Mouse (Mus musculus): Measurements from ENCODE around the gene Whrn.

The Whrn gene

DNA sequence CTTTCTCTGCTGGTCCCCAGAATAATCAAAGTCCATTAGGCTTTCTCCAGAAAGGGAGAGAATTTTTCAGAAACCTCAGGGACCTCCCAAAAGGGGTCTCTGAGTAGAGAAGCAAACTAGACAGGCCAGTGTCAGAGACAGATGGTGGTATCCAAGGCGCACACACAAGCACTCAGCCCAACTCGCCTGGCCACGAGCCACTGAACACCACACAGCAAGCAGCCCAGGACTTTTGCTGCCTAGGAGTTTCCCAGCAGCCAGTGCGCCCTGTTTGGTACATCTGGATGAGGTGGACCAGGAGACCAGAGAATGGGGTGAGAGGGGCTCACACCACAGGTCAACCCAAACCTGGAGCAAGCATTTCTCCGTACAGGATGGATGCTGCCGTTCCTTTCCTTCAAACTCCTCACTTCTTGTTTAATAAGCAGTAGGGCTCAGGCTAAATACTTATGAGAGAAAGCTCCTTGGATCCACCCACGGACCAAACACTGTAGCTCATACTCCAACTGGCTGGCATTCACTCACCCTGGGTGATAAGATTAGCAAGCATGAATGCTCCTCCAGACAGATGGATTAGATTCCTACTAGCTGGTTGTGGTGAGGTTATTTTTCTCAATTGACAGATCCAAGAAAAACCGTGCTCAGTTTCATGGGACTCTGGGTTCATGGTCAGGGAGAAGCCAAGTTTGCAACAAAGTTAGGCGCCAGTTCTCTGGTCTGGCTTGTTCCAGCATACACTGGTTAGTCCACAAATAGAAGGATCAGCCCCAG, 2.3 kb downstream of the Whrn start:
- DNase-seq: no peak

DNA sequence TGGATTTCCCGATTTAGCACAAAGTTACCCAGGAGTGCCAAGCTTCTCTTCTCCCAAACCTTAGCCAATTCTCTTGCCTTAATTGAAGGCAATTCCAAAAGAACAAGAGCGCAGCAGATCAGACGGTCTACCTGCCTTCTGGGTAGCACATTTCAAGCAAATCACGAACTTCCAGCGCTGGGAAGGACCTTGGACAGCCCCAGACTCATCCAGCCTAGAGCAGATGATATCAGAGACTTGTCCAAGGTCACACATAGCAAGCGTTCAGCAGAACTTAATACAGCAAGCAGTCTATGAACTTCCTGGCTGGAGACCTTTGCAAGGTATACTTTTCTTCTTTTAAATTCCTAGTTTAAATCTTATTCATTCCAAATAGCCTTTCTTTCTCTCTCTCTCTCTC, 4.3 kb downstream of the Whrn start:
- no peak for DNase-seq

DNA sequence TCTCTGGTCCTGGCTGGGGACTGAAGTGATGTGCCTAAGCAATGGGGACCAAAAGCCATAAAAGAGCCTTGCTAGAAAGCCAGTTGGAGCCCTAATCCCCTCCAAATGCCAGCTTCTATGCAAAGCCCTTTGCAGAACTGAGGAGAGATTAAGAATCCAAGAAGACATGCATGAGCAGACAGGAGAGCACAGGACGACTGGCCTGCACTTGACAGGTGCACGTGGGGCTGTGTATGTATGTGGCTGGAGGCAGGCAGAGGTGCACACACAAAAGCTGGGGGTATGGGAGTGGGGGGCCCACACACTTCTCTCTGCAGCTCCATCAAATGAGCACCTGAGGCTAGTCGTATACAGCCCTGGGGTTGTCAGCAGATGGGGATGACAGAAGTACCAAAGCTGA, 5.6 kb downstream of the Whrn start:
- no peak for DNase-seq

DNA sequence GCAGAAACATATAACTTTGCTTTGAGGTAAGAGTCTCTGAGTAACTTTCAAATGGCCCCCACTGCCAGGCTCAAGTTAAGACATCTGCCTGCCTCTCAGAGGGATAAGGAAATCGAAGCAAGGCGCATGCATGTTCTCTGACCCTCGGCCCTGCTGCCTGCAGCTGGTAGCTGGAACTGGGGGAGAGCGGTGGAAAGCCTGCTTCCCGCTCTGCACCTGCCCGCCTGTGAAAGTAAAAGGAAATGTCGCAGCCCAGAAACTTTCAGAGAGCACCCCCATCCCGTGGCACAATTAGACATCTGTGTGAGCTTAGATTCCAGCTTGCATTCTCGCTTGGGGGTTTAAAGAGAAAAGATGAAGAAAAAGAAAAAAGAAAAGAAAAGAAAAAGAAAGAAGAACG, 6.1 kb downstream of the Whrn start:
- DNase-seq: no peak

DNA sequence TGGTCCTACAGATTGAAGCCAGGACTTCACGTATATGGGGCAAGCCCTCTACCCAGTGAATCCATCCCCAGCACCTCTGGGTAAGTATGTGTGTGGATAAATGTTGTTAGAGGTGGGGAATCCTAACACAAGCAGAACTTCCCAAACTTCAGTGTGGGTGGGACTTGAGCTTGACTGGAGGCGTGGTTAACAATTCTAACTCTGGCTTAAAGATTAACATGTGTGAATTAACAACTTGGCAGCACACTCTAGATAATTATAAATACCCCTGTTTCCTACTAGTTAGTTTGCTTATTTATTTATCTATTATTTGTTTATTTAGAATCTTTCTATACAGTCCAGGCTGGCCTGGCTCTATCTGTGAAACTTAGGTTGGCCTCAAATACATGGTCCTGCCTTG, 7.9 kb downstream of the Whrn start:
- DNase-seq: peak; percentile 23

DNA sequence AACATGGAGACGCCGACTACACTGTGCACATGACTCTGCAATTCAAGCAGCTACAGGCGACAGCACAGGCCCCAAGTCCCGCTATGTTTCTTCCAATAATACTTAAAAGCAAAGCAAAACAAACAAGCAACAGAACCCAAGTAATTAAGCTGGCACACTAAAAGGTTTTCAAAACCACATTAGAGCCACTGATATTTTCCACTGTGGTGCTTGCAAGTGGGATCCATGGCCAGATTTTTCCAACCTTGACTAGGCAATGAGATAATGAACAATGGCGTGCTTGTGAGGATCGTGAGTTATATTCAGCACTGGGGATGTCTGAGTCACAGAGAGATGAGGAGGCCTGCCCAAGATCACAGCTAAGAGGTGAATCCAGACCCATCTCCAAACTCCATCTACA, 8.5 kb downstream of the Whrn start:
- DNase-seq: no peak

DNA sequence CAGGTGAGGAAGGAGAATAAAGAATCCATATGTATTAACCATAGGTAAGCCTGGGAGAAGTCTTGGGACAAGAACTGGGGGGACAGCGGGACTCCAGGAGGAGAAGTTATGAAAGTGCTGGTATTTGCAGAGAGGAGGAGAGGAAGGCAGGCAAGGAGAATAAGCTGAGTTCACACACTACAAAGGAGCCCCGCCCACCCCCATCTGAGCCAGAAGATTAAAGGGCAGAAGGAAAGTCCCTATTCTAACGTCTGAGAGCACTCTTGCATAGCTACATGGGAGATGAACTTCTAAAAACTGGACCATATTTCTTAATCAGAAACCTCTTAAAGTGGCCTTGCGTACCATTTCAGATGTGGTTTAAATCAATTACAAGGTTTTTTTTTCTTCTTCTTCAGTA, 9.3 kb downstream of the Whrn start:
- DNase-seq: peak; percentile 66

DNA sequence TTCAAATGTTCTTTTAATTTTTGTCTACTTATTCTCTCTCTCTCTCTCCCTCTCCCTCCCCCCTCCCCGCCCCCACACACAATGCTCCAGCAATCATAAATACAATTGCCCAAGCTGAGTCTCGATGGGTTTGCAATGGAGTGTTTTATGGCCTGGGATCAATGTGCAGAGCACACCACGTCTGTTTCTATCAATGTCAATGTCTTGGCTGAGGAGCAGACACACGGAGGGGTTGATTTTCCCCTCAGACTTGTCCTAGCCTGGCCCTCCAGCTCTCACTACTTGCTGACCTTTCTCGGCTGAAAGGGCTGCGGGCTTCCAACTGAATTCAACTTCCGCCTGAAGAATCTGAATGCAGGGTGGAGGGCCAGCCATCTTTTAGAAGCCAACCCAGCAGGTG, 12.1 kb downstream of the Whrn start:
- DNase-seq: no peak

DNA sequence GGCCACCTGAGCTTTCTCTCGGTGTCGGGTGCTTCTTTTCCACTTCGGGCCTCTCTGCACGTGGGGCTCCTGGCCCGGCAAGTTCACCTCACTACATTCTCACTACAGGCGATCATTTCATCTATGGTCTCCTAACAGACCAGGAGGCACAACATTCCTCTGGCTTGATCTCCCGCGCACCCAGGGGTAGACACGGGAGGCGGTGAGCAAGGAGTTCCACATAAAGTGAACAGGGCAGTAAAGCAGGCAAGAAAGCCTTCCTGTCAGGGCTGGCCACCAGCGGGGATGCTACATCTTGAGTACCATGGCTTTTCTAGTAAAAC, 15.0 kb downstream of the Whrn start:
- no peak for DNase-seq

DNA sequence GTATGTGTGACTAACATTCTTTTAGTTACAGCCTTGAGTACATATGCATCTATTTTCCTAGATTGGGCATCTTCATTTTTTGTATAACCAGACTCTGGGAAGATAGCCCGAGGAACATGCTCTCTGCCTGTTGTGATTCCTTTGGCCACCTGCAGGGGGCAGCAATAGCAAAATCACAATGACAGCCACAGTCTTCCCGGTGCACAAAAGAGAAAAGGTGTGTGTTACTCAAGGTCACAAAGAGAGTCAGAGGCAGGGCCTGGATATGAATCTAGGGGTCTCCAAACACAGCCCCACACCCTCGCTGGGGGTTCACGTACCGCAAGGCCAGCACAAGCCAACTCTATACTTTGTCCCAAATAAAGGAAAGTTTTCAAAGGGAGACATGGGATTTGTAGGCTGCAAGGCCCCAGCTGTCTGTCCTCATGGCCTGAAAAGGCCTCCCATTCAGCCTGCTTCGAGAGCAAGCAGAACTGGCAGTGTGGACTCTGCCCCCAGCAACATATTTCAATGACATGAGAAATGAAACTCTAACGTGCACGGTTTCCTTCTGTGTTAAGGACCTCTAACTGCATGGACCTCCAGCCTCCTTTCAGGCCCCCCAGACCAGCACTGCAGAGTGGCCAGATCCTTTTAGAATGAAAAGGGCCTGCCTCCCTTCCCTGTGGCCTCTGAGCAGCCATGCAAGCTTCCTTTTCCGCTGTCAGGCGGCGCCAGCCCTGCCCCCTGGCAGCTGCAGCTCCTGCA, 15.5 kb downstream of the Whrn start:
- DNase-seq: peak; percentile 61

DNA sequence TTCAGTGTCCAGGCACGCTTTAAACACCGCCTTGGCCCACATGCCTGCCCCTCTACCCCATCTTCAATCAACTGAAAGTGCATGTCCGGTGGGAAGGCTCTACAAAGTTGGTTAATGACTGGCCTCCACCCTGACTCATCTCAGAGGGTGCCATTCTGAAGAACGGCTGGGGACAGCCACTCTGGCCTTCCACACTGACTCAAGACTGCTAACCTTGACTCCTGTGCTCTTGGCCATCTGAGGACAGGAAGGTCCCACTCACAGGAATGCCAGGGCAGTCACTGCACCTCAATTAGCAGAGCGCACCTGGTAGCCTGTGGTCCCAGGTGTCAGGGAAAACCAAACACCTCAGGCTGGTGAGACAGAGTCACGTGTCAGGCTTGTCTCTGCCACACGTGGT, 17.8 kb downstream of the Whrn start:
- no peak for DNase-seq

DNA sequence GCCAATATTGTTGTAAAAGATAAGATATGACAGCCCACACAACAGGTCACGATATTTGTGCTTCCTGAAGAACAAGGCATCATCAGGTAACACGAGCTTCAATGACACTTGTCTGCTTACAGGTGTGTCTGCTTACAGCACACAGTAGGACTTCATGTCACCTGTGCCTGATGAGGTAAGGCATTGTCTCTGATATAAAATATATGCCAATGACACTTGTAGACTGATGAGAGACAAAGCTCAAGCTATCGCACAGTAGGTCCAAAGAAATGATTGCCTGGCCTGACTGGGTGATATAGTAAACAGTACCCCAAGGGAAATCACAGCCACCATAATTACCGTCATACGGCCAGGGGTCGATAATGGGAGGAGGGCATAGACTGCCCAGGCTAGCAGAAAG, 18.9 kb downstream of the Whrn start:
- DNase-seq: no peak

DNA sequence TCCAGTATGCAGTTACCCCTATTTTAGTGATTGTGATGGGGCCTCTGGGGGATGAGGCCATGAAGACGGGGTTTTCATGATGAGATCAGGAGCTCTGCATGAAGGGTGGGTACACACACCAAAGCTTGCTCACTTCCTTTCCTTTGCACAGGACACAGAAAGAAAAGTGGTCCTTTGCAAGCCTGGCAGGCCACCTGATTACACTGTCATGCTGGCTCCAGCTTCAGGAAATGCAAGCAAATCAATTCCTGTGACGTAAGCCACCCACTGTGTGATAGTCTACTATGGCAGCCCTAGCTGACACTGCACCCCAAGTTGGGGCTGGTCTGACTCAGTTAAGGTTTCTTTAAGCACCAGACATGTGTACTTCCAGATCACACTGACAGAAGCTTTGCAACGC, 20.6 kb downstream of the Whrn start:
- no peak for DNase-seq

DNA sequence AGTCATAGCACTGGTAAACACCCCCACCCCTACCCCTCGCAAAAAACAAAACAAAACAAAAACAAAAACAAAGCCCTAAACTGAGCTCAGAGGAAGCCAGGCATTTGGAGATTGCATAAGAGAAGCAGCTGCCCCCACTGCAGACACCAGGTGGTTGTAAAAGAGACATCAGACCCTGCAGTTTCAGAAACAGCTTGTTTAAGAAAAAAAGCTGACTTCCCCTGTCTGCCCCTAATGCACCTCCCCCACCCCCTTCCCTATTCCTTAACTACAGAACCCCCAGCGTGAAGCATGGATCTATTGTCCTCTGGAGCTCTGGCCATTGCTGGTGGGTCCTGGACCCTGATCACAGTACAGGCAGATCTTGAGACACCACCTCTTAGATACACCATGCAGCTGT, 21.4 kb downstream of the Whrn start:
- DNase-seq: no peak

DNA sequence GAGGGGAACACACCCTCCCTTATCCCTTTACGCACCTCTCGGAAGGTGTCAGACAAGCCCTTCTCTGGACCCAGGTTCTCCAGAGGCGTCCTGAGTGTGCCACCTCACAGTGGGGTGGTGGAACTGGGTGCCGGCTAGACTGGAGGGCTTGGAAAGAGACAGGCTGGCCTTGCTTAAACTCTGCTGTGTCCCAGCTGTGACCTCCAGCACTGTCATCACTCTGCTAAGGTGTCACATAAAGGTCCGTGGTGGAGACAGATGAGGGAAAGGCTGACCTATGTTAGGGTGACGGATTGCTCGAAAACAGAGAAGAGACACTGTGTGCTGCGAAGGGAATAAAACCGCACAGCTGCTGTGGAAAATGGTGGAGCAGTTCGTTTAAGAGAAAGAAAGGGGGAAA, 28.5 kb downstream of the Whrn start:
- DNase-seq: no peak

DNA sequence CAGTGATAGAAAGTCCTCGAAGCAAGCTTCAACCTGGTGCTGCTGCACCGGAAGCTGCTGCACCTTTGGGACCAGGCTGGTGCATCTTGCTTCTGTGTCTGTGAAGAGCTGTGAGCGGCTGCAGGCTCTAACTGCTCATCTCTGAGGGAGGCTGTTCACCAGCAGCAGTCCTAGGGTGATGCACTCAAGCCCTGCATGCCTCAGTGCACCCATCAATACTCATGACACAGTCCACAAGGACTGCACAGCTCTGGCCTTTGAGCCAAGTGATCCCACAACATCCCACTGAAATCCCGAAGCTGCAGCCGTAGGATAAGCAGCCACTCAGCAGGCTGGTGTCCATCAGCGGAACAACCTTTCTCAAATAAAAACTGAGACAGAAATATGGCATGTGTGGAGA, 29.6 kb downstream of the Whrn start:
- no peak for DNase-seq

DNA sequence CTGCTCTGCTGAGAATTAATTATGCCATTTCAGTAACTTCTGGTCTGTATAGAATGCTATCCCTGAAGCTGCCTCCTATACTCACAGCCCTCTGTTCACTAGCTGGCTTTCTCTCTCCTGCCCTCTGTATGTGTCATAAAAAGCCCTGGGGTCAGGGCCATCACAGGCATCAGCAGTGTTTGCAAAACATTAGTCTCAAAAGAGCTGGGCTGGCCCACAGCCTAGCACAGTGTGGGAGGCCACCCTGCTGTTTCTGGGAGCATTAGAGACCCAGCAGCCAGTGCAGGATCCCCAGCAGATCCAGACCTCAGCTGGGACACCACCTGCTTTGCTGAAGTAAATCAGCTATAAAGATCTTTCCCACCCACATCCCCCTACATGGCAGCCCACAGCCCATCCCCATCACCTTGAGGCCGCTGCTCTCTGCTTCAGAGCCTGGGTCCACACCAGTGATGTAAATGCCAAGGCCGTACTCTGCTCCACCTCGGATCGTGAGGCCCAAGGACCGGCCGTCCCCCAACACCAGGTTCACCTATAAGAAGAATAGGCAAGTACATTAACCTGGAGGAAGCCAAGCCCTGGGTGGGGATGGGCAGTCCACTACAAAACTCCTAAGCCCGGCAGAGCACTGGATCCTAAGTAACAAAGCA, 34.8 kb downstream of the Whrn start:
- DNase-seq: no peak

DNA sequence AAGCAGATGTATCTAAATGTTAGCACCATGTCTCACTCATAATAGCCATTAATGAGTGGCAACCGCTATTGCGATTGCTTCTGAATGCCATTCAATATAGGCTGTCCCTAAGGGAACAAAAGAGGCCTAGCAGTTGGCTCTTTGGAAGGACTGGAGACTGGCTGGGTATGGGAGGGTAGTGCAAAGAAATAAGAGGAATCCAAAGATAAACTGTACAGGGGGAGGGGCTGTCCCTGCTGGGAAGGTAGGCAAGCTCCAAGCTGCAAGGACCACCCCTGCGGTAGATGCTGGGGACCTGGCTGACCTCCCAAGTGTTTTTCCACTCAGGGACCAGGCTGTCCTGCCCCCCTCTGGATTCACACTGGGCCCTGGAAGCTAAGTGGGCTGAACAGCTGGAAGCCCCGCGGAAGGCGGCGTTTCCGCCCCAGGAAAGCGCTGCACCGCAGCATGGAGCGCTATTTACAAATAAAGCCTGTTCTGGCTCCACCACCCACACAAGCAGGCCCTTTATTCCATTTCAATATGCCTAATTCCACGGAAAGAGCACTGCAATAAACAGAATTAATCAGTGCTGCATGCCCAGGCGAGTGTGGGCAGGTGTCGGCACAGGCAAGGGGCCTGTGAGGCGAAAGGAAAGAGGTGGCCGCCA, 36.5 kb downstream of the Whrn start:
- DNase-seq: no peak

DNA sequence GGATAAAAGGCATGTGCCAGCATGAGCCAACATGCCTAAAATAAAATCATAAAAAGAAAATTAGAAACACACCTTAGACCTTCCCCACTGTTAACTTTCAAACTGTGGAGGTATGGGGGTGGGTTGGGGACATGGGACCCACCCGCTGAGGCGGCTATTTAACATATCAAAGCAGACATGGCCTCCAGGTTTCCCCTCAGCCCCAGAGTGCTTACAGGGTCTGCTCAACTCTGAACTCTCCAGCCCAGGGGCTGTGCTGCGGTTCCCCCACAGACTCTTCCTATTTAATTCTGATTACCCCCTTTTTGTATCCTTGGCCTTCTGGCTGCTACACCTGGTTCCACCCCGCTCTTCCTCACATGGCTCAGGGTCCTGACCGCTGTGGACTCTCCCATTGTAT, 39.2 kb downstream of the Whrn start:
- no peak for DNase-seq

DNA sequence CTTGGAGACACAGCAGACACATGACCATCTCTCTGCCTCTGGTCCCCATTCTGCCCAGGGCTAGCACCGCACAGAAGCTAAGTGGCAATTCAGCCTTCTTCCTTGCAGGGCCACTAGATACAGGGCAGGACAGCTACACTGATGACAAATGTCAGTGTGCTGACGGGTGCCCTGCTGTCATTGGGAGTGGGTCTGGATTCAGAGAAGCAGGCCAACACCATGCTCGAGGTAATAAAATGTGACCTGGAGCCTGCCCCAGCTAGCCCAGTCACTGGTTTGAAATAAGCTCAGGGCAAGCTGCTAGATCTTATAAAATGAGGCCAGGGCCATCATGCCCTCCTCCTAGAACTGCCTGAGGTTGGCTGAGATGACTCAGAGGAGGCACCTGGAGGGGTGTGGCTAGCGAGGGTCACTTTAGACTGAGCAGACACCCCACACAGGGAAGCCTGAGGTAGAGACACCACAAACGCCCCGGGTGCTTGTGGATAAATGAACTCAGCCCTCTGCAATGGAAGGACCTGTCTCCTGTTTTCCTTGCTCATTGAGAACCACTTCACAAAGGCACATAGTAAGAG, 41.8 kb downstream of the Whrn start:
- DNase-seq: no peak

DNA sequence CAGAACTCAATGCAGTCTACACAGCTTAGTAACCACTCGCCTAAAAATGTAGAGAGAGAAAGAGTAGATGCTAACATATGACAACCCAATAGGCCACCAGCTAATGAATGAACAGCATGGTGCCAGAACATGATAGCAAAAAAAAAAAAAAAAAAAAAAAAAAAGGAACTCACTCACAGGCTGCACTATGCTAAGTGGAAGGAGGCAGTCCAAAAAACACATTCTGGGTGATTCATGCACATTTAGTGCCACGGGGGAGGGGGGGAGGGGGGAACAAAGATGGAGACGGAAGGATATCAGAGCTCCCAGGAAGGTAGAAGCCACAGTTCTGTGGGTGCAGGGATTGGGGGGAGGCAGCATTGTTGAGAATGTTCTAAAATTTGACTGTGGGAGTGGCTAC, 43.2 kb downstream of the Whrn start:
- DNase-seq: no peak

DNA sequence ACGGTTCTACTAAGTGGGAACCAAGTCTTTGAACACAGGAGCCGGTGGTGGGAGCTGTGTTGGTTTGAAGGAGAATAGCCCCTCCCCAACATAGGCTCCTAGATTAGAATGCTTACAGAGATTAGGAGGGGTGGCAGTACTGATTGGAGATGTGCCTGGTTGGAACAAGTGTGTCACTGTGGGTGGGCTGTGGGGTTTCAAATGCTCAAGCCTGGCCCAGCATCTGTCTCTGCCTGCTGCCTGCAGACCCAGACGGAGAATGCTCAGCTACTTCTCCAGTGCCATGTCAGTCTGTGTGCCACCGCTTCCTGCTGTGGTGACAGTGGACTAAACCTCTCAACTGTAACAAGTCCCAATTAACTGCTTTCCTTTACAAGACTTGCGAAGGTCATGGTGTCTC, 45.2 kb downstream of the Whrn start:
- DNase-seq: no peak

DNA sequence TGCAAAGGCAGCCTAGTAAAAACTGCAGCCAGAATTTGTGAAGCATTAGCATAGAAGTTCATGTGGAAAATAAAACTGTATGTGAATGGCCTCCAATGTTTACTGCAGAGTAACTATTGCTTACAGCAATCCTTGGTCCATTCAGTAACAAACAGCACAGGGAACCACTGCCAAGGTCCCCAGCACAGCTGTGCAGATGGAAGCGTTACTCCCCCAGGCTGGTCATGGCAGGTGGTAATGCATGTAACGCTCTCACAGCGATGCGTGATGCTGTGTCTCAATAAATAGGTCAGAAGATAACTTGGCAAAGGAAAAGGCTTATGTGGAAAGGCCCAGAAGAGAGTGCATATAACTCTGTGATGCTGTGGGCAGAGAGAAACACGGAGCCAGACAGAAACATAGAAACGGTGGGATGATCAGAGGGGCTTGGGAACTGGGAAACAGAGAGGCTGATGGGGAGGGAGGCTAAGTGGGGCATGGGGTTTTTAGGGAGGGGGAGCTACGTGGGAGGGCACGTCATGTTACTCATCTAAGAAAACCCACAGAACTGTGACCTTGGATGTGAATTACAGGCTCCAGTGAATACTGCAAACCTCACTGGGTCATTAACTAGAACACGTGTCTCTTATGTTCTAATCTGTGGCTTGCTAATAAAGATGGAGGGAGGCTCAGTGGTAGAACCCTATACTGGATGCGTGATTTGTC, 51.3 kb downstream of the Whrn start:
- no peak for DNase-seq
